Mouse (Mus musculus): ENCODE measurements at regions not wholly inside any gene's neighbourhood (a gene's known extent, or its start where the extent isn't known, plus 50 kb on each side); places are given as distances from the start of the nearest gene placed in this dataset.
"Not testable (repeated sequence)": the region's sequence is repeated elsewhere in the genome, so short reads cannot be mapped to it uniquely, and the experiment has no call there.

DNA sequence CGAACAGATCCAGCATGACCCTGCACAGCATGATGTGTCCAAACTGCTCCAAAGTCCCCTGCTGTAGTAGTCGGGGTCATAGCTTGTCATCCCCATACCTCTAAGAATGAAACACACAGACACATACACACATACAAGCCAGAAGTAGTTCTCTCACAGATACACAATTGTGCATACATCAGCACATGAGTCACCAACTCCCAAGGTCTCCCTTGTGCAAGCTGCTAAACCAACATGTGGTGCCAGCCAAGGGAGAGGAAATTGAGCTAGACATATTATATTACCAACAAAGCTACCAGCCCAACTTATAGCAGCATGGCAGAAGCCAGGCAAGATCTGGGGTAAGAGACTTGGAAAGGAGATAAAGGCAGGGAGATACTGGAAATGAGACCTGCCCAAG is 353.5 kb upstream of the Rgma start:
- in situ Hi-C loops (cut with MboI, MseI) = no loop called here

GRCm38 (mm10) chr7:73025640-73026039 is 349.7 kb upstream of the Rgma start:
- in situ Hi-C loops (cut with MboI, MseI) = no loop called here

- in situ Hi-C loops (cut with MboI, MseI) = no loop called here
Observed at GRCm38 (mm10) chr7:73028952-73029351, 346.4 kb upstream of the Rgma start.

DNA sequence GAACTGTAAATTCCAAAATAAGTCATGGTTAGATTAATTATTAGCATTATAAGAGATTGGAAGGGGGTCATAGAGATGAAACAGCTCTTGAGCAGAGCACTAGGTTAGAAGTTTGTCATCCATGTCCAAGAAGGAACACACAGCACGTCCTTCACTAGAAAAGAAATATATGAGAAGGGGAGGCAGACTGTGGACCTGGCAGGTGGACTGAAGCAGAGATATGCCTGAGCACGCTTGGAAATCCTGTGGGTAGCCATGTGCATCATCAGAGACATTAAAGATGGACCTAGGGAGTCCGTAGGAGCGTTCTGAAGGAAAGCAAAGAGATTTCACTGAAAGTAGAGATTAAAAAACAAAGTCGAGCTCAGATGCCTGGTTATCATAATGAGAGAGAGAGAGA is 343.9 kb upstream of the Rgma start:
- in situ Hi-C loops (cut with MboI, MseI) = no loop called here

GRCm38 (mm10) chr7:73032316-73032980 is 342.9 kb upstream of the Rgma start:
- in situ Hi-C loops (cut with MboI, MseI) = no loop called here

GRCm38 (mm10) chr7:73036801-73037555 is 338.3 kb upstream of the Rgma start:
- in situ Hi-C loops (cut with MboI, MseI) = no loop called here

- in situ Hi-C loops (cut with MboI, MseI) = no loop called here
Observed at GRCm38 (mm10) chr7:73037638-73038037, 337.7 kb upstream of the Rgma start.

DNA sequence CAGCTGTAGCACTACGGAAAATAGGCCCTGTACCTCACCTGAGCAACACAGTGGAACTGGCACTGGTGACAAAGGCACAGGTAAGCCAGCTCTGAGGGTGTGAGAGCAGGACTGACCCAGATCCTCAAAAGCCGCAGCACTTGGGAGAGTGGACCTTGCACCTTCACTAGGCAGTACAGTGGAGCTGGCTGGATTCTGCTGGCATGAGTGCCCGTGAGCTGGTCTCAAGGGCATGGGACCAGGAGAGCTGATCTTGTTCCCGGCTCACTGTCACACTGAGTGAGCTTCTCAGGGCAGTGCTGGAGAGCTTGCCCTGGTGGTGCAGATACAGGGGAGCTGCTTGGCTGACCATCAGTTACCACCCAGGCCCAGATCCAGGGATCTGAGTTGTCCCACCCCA is 335.4 kb upstream of the Rgma start:
- in situ Hi-C loops (cut with MboI, MseI) = loop anchor here (5.0 kb wide), 1 partner anchor 63 kb away; no protein-coding TSS in a partner anchor

GRCm38 (mm10) chr7:73044316-73044715 is 331.0 kb upstream of the Rgma start:
- in situ Hi-C loops (cut with MboI, MseI) = loop anchor here (5.0 kb wide), 1 partner anchor 67 kb away; no protein-coding TSS in a partner anchor

DNA sequence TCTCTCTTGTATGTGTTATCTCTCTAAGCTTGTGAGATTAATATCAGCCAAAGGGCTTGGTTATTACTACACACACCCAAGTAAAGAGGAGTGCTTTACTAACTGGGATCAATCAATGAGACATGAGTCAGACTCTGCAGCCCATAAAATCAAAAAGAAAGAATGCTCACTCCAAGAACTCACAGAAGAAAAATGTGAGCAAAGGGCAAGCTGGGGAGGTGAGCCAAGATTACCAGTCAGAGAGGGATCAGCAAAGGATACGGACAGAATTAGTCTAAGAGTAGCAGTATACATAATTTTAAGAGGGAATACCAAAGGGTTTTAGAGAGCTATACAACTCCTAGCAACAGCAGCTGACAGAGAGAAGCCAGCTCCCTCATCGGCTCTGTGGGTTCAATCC is 319.4 kb upstream of the Rgma start:
- in situ Hi-C loops (cut with MboI, MseI) = no loop called here

- in situ Hi-C loops (cut with MboI, MseI) = no loop called here
Observed at GRCm38 (mm10) chr7:73063556-73063955, 311.8 kb upstream of the Rgma start.

DNA sequence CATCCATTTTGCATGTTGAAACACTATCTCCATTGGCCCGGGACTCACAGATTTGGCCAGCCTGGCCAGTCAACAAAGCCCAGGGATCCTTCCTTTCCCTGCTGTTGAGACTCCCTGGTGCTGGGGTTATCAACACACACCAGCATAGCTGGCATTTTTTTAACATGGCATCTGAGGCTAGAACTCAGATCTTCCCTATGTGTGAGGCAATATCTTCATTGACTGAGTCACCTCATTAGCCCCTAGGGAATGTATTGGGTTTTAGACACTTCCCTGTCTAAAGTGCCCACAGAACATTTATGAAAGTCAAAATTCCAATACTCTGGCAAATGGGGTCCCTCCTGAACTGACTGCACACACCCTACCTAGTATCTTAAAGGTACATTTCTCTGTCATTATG is 306.8 kb upstream of the Rgma start:
- in situ Hi-C loops (cut with MboI, MseI) = no loop called here

- in situ Hi-C loops (cut with MboI, MseI) = no loop called here
Observed at GRCm38 (mm10) chr7:73069352-73069751, 306.0 kb upstream of the Rgma start.

DNA sequence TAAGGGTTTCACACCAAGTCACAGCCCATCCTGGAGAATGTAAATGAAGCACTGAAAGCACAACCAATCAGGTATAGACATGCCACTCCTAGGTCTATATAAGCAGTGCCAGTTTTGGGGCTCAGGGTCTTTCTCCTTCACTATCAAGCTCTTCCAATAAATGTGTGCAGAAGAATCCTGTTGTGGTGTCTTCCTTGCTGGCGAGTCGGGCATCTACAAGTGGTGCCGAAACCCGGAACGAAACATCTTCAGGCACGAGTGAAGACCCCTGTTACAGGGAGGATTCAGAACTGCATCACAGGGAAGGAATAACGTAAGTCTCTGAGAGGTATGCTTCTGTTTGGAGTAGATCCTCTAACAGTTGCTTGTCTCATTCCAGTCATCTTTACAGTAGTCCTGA is 299.9 kb upstream of the Rgma start:
- in situ Hi-C loops (cut with MboI, MseI) = not testable (repeated sequence)

GRCm38 (mm10) chr7:73087496-73088185 is 287.7 kb upstream of the Rgma start:
- in situ Hi-C loops (cut with MboI, MseI) = no loop called here

DNA sequence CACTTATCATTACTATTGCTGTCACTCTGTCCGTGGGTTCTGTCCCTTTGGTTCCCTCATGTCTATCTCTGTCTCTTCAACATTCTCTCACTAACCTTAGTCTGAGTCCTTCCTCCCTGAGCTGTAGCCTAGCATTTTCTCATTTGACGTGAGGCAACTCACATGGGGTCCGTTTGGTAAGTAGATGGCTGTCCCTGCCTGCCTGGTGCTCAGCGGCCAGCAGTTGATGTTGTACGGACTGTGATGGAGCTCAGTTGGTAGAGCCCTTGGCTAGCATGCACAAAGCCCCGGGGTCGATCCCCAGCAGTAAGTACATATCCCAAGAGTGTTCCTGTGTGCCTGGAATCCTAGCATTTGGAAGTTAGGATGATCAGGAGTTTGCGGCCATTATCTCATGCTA is 287.0 kb upstream of the Rgma start:
- in situ Hi-C loops (cut with MboI, MseI) = no loop called here

DNA sequence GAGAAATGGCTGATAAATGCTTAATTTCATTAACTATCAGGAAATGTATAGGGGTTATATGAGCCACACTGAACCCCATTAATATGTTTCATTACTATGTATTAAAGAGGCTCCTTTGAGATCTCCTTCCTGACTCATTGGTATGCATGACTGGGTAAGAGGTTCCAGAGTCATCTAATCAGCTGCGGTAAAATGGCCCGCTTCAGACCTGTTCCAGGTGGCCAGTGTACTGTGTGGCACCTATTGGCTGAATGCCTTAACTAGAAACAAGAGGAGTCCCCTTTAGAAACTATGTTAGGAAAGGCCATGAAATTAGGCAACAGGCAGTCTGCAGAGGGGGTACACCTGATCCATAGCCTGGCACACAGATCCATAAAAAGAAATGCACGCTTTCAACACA is 283.6 kb upstream of the Rgma start:
- in situ Hi-C loops (cut with MboI, MseI) = no loop called here

DNA sequence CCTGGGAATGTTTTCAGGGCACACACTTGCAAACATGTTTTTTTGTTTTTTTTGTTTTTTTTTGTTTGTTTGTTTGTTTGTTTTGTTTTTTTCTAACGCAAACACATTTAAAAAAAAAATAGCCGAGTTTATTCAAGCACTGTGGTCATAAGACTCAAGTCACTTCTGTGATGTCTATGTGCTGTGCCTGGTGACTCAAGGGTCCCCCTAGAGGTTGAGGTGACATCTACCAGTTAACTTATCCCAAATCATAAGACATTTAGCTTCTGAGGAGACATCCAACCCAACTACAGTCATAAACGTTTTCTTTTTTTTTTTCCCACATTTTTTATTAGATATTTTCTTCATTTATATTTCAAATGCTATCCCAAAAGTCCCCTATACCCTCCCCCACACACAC is 281.2 kb upstream of the Rgma start:
- in situ Hi-C loops (cut with MboI, MseI) = no loop called here

GRCm38 (mm10) chr7:73118871-73119270 is 256.4 kb upstream of the Rgma start:
- in situ Hi-C loops (cut with MboI, MseI) = no loop called here

DNA sequence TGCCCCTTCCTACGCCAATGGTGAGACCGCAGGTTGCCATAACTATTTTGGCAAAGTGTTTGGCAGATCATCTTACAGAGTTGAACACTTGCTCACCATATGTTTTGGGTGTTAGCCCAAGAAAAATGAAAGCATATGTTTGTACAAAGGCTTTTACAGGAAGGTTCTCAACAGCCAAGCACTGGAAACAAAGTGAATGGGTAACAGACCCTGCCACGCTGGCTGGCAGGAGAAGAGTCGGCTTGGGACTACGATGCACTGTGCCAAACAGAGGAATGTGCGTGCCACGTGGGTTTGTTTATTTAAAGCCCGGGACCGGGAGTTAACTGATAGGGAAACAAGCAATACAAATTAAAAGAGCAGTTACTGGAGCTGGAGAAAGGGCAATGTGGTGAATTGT is 255.0 kb upstream of the Rgma start:
- in situ Hi-C loops (cut with MboI, MseI) = no loop called here

- in situ Hi-C loops (cut with MboI, MseI) = loop anchor here (25.0 kb wide), 1 partner anchor 537 kb away; no protein-coding TSS in a partner anchor
Observed at GRCm38 (mm10) chr7:73124976-73125375, 250.3 kb upstream of the Rgma start.

GRCm38 (mm10) chr7:73125864-73126263 is 249.4 kb upstream of the Rgma start:
- in situ Hi-C loops (cut with MboI, MseI) = loop anchor here (25.0 kb wide), 1 partner anchor 536 kb away; no protein-coding TSS in a partner anchor
